Mouse (Mus musculus) stomach, postnatal 0 days (tissue): ENCODE measurements around the gene Per1. TPM values are rescaled to one million over a fixed set of nuclear protein-coding genes. Genes with fewer than 3 reads are reported as not detected.

Experiments
- ATAC-seq: fragments of 200-750 bp; cut with Nextera tagmentation; 2 replicates; pipeline ENCODE4 v1.8.0; 2017; ENCODE audit not compliant: low FRiP score, low TSS enrichment
- DNase-seq: peaks from one replicate; pipeline ENCODE4 v3.0.0-alpha.2; 2016; ENCODE audit warnings: low spot score
- H3K27ac ChIP-seq: fragments of 300-500 bp; sonication (generic); replicated peaks from 2 replicates; pipeline ENCODE4 v1.5.1; 2014; ENCODE audit warnings: mild to moderate bottlenecking, control low read depth
- H3K27me3 ChIP-seq: fragments of 300-500 bp; sonication (generic); 2 replicates; pipeline ENCODE4 v1.6.1; 2014; ENCODE audit warnings: low read length; ENCODE audit not compliant: control insufficient read depth, insufficient read depth
- H3K36me3 ChIP-seq: fragments of 300-500 bp; sonication (generic); 2 replicates; pipeline ENCODE4 v1.6.1; 2014; ENCODE audit warnings: low read length, mixed read lengths; ENCODE audit not compliant: control insufficient read depth, insufficient read depth
- H3K4me1 ChIP-seq: fragments of 300-500 bp; sonication (generic); replicated peaks from 2 replicates; pipeline ENCODE4 v1.6.1; 2014; ENCODE audit warnings: antibody characterized with exemption; ENCODE audit not compliant: control insufficient read depth, insufficient read depth
- H3K4me2 ChIP-seq: fragments of 300-500 bp; sonication (generic); replicated peaks from 2 replicates; pipeline ENCODE4 v1.6.1; 2014; ENCODE audit warnings: low read depth, mild to moderate bottlenecking, control low read depth, moderate library complexity
- H3K4me3 ChIP-seq: fragments of 300-500 bp; sonication (generic); 2 replicates; pipeline ENCODE4 v1.5.1; 2014; ENCODE audit warnings: low read depth, low read length, control low read depth
- H3K9ac ChIP-seq: fragments of 300-500 bp; sonication (generic); 2 replicates; pipeline ENCODE4 v1.6.1; 2014; ENCODE audit warnings: mild to moderate bottlenecking, low read length, control low read depth, mixed read lengths
- H3K9me3 ChIP-seq: fragments of 300-500 bp; sonication (generic); 2 replicates; pipeline ENCODE4 v1.6.1; 2016; ENCODE audit warnings: low read length; ENCODE audit not compliant: control insufficient read depth
- CTCF ChIP-seq: IDR thresholded peaks from 2 replicates; pipeline ENCODE4 v1.5.1; 2016; ENCODE audit warnings: antibody characterized with exemption, low read depth, mild to moderate bottlenecking, moderate library complexity
- EP300 ChIP-seq: optimal IDR thresholded peaks from 2 replicates; pipeline ENCODE3; 2016; ENCODE audit warnings: antibody characterized with exemption
- WGBS: fragments of 180-500 bp; shearing (Covaris S2); extraction: QIAGEN DNeasy Blood & Tissue Kit; methylation state at CpG from one replicate; pipeline ENCODE4 v1.1.7; 2014; 5-methylcytosine and 5-hydroxymethylcytosine counted together
- polyA plus RNA-seq: library from polyadenylated mRNA; unstranded; fragments of >200 nt; fragmentation: Nextera tagmentation; extraction: Ambion mirVana; gene quantifications from 2 replicates; pipeline ENCODE4 v1.2.1, GENCODE M21; 2015

Gene Per1
- polyA plus RNA-seq, 1 experiment from 2014 or later = 13.1 TPM

GRCm38 (mm10) chr11:69062761-69063224, 32.2 kb upstream of the Per1 start:
- TF ChIP-seq CTCF (no peak), EP300 (no peak)
- DNase-seq = peak; percentile 94
- Histone ChIP-seq H3K4me1 (peaks cover 4% of the 10 kb centered on the region; the same call in 1 of the 2 replicates), H3K27me3 (no peaks in the 10 kb centered on the region), H3K9me3 (no peaks in the 10 kb centered on the region), H3K9ac (peak overlapping the region; percentile 53; the same call in 1 of the 2 replicates), H3K36me3 (no peaks in the 10 kb centered on the region), H3K27ac (peak overlapping the region; percentile 87), H3K4me3 (peak overlapping the region; percentile 69), H3K4me2 (peak overlapping the region; percentile 52)
- peak; percentile 47 for ATAC-seq
- WGBS = under 1% methylated on average over 19 of the region's 19 CpGs

GRCm38 (mm10) chr11:69063413-69064201, 31.4 kb upstream of the Per1 start:
- H3K9me3 ChIP-seq = no peaks in the 10 kb centered on the region

GRCm38 (mm10) chr11:69064259-69065133, 30.5 kb upstream of the Per1 start:
- WGBS = 61% methylated on average over 9 of the region's 9 CpGs
- Histone ChIP-seq H3K27me3 (no peaks in the 10 kb centered on the region), H3K4me1 (peaks cover 4% of the 10 kb centered on the region; the same call in 1 of the 2 replicates), H3K36me3 (no peaks in the 10 kb centered on the region), H3K27ac (peak overlapping the region; percentile 70; the same call in 1 of the 2 replicates), H3K9me3 (no peaks in the 10 kb centered on the region), H3K9ac (peak overlapping the region; percentile 61), H3K4me2 (peak overlapping the region; percentile 65), H3K4me3 (peak overlapping the region; percentile 69)
- ATAC-seq (no peak), DNase-seq (no peak)
- TF ChIP-seq CTCF (no peak), EP300 (no peak)

More at GRCm38 (mm10) chr11:69063413-69064201, 31.4 kb upstream of the Per1 start:
- peak; percentile 89 for DNase-seq
- peaks cover 4% of the 10 kb centered on the region; the same call in 1 of the 2 replicates for H3K4me1 ChIP-seq
- no peaks in the 10 kb centered on the region for H3K27me3 ChIP-seq
- 1% methylated on average over 29 of the region's 31 CpGs for WGBS
- H3K36me3 ChIP-seq = no peaks in the 10 kb centered on the region
- H3K4me2 ChIP-seq = peak overlapping the region; percentile 65
- TF ChIP-seq EP300 (no peak), CTCF (no peak)
- ATAC-seq = peak; percentile 43
- H3K27ac ChIP-seq = peak overlapping the region; percentile 87
- H3K4me3 ChIP-seq = peak overlapping the region; percentile 69
- H3K9ac ChIP-seq = peak overlapping the region; percentile 61

- no peak for DNase-seq
- WGBS = 67% methylated on average over 3 of the region's 3 CpGs
These were observed 29.6 kb upstream of the Per1 start for GRCm38 (mm10) chr11:69065394-69065925.

GRCm38 (mm10) chr11:69066163-69066861, 28.7 kb upstream of the Per1 start:
- Histone ChIP-seq H3K4me3 (peak overlapping the region; percentile 20), H3K4me2 (peak overlapping the region; percentile 55), H3K27me3 (no peaks in the 10 kb centered on the region), H3K27ac (0 out of 2 replicates have a peak overlapping the region, but pooled peaks have one; percentile 35), H3K36me3 (no peaks in the 10 kb centered on the region), H3K9me3 (no peaks in the 10 kb centered on the region), H3K4me1 (peaks cover 2% of the 10 kb centered on the region; the same call in 1 of the 2 replicates), H3K9ac (peak overlapping the region; percentile 51)
- ATAC-seq = no peak
- DNase-seq = no peak
- TF ChIP-seq CTCF (no peak), EP300 (no peak)
- 6% methylated on average over 29 of the region's 29 CpGs for WGBS

More at GRCm38 (mm10) chr11:69065394-69065925, 29.6 kb upstream of the Per1 start:
- Histone ChIP-seq H3K4me2 (no peak overlapping the region), H3K4me3 (no peak overlapping the region), H3K9ac (no peak overlapping the region), H3K36me3 (no peaks in the 10 kb centered on the region), H3K9me3 (no peaks in the 10 kb centered on the region), H3K4me1 (peaks cover 4% of the 10 kb centered on the region; the same call in 1 of the 2 replicates), H3K27ac (no peak overlapping the region), H3K27me3 (no peaks in the 10 kb centered on the region)
- ATAC-seq = no peak
- TF ChIP-seq CTCF (no peak), EP300 (no peak)
